Mouse (Mus musculus) erythroblast, adult 5-6 weeks (primary cell): ENCODE measurements around the gene Smoc1. TPM values are rescaled to one million over a fixed set of nuclear protein-coding genes. Genes with fewer than 3 reads are reported as not detected.

Experiments used
- ATAC-seq: replicated peaks from 2 replicates; pipeline ENCODE4 v1.8.0; 2016; ENCODE audit warnings: moderate number of reproducible peaks, mild to moderate bottlenecking, moderate TSS enrichment, inconsistent platforms; ENCODE audit not compliant: poor library complexity, low FRiP score, severe bottlenecking
- total RNA-seq, 2 experiments: library from RNA; stranded (forward) in 1 of 2; stranded (reverse) in 1 of 2; fragments of 150-400 nt in 1 of 2; fragments of 200-764, 138-1000 nt in 1 of 2; gene quantifications; 2 replicates each; pipeline versions ENCODE4 v1.2.3 to v1.2.4; 2015 to 2017; ENCODE audit warnings: low replicate concordance in 2 of 2

Gene Smoc1
- 1.0 TPM in 1 of 2 replicates, not detected in the other for total RNA-seq (2015; ENCODE audit: low replicate concordance)
- total RNA-seq (2017; ENCODE audit: low replicate concordance) = not detected in 2 replicates

DNA sequence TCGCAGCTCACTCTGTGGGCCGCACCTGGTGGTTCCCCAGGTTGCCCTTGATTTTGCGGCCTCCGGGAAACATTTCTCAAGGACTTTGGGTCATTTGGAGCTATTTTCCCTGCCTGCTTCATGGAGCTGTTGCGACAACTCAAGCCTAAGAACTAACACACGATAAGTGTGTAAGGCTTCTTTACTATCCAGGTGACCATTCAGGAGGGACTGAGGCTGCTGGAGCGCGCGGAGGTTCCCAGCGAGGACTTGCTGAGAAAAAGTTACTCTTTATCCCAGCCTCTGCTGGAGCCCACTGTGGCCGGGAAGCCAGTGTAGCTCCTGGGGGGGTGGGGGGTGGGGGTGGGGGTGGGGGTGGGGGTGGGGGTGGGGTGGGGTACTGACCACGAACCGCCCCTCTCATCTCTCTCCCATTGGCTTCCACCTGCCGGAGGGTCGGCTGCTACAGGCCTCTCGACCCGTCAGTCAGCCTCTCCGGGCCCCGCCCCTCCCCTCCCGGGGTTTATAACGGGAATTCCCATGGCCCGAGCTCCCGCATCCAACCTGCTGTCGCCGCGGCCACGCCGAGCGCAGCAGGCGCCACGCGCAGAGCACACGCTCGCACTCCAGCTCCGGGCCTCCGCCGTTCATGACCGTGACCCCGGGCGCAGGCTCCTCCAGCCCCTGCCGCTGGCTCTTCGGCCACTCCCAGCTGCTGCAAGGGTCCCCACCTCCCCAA is at the start of gene Smoc1:
Gene Smoc1, plus strand, starts transcription at position 532 of the 718 bp plus-strand sequence.
- no peak for ATAC-seq

DNA sequence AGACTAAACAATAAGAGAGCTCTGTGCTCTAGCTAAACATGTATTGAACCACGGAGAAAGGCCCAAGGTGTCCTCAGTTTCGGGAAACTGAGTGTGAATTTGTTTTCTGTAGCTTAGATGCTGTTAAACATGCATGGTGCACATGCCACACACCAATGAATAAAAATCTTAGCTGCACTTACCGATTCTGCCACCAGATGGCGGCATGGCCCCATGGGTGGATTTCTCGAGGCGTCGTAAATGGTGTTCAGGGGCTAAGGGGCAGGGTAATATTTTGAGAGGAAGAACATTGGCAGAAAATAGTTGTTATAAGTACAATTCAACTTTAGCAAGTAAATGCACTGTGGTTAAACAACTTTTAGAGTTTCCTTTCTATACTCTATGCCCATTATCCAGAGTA is 44.3 kb upstream of the Smoc1 start:
- peak; percentile 77 for ATAC-seq

DNA sequence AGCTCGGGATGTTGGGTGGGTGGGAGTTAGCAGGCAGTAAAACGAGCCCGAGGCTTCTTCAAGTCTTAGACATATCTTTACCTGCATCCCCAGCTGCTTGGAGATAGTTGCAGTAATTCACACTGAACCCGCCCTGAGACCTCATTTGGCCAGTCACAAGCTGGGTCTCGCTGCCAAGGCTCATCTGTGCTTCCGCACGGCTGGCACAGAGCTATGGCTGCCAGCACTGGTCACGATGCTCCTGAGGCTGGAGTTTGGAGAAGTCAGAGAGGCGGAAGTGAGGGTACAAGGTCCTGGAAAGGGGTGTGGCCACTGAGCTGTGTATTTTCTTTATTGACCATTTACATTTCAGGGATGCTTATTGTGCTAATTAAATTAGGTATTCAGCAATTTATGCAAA is 42.9 kb upstream of the Smoc1 start:
- no peak for ATAC-seq

DNA sequence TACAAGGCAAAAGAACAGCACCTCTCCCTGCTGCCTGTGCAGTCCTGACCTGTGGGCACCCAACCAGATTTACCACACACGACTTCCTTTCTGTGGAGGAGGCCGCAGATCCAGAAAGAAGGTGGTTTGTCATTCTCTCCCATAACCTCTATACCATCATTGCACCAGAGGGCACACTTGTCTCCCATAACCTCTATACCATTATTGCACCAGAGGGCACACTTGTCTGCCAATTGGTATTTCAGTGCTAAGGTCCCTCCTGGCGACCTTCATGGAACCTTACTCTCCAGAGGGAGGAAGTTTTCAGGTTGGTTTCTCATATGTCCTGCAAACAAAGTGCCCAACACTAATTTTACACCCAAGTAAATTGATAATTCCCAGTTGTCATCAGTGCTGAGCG is 40.0 kb upstream of the Smoc1 start:
- ATAC-seq = no peak

DNA sequence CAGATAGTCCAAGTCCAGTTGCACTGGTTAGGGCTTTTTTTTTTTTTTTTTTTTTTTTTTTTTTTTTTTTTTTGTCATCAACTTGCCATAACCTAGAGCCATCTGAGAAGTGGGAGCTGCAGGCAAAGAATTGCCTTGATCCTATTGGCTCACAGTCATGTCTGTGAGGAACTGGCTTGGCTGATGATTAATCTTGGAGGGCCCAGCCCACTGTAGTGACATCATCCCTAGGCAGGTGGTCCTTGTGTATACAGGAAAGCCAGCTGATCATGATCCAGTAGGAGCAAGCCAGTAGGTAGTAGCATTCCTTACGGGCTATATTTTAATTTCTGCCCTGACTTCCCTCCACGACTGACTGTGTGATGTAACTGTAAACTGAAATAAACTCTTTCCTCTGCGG is 38.3 kb upstream of the Smoc1 start:
- ATAC-seq = no peak

DNA sequence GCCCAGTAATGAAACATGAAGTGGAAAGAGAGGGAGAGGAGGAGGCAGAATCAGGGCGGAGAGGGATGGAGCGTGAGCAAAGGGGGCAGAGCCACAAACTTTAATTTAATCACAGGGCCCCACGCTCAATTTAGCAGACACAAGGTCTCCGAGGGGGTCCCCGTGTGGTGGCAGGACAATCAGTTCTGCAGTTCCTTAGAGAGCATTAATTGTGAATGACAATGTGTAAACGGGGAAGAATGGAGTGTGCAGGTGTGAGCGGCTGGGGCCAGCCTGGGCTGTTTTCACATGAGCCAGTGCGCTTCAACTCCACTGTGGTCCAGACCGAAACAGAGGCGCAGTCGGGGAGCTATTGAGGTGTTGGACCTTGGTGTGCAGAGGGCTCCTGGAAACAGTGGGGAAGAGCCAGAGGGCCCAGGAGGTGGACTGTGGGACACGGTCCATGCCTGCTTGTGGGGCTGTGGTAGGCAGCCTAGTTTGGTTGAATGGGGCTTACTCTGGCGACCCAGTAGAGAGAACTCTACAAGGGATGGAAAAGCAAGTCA is 35.6 kb upstream of the Smoc1 start:
- no peak for ATAC-seq

DNA sequence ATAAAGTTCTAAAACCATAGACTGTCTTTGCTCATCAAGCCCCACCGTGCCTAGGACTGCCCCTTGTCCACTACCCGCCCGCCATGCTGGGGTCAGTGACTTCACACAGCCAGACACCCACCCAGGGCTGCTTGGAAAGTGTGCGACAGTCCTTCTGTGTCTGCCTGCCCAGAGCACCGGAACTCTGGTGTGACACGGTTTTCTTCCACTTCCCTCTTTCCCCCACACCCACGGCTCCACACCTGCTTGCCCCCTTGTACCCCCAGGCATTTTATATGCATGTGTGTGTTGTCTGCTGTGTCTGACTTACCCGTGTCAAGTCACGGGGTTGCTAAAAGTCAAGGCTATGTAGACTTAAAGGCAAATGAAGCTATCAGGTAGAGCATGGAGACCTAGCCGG is 34.8 kb upstream of the Smoc1 start:
- no peak for ATAC-seq

DNA sequence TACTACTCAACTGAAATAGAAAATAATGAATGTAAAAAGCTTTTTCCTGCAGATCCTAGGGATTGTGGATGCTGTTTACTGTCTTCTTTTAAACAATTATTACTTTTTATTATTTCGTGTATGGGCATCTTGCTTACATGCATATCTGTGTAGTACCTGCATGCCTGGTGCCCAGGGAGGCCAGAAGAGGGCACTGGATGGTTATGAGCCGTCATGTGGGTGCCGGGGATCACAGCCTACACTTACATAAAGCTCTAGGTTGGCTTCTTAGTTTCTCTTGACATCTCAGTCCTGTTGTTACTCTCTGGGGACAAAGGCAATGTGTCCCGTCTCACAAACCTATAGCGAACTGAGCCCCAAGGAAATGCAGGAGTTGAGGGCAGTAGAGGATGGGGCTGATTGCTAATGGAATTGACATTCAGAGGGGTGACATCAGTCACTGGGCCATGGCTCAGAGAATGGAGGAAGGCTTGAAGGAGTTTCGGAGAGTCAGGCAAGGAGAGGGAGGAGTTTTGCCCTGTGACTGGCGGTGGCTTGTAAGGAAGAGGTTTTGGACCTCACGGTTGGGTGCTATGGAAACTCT is 34.0 kb upstream of the Smoc1 start:
- ATAC-seq = no peak

DNA sequence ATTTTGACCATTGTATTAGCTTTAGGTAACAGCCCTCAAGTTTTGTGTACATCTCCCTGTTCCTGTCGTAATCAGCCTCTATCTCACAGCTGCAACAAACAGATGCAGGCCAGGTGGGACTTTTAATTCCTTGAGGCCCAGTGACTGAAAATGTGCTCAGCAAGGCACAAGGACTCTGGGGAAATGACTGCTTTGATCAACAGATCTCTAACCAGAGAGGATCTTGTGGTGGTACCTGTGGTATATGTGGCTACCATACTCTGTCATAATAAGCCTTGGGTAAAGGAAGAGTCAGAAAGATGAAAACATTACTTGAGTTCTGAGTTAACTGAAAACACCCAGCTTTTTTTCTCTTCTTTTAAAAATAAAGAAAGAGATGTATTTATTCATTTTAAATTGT is 32.8 kb upstream of the Smoc1 start:
- no peak for ATAC-seq

DNA sequence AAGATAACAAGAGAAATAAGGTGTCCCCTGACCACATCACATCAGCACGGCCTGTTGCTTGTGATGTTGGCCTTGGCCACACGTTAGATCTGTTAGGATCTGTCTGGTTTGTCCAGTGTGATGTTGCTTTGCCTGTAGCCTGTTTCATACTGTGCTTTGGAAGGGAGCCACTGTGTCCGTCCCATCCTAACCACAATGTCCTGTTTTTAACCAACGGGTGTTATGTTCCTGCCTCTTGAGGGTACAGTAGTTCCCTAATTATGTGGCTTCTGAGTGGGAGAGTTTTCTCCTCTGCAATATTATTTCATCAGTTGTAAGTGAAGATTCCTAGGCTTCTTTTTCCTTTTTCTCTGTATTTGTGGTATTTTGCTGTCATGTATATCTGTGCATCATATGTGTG is 31.3 kb upstream of the Smoc1 start:
- no peak for ATAC-seq

DNA sequence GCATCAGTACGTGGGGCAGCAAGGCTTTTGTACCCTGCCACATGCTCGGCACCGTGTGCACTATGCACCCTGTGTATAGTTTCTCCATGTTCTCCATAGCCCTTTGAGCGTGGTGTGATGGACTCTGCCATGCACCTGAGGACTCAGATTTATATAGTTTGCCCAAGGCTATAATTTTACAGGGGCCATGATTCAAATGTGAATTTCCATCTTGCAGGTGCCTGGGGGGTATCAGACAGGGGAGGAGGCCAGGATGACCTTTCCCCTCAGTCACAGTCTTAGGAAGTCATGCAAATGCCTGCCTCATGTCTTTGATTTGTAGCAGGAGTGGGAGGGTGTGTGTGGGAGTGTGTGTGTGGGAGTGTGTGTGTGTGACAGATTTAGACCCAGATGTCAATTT is 29.0 kb upstream of the Smoc1 start:
- ATAC-seq = no peak

DNA sequence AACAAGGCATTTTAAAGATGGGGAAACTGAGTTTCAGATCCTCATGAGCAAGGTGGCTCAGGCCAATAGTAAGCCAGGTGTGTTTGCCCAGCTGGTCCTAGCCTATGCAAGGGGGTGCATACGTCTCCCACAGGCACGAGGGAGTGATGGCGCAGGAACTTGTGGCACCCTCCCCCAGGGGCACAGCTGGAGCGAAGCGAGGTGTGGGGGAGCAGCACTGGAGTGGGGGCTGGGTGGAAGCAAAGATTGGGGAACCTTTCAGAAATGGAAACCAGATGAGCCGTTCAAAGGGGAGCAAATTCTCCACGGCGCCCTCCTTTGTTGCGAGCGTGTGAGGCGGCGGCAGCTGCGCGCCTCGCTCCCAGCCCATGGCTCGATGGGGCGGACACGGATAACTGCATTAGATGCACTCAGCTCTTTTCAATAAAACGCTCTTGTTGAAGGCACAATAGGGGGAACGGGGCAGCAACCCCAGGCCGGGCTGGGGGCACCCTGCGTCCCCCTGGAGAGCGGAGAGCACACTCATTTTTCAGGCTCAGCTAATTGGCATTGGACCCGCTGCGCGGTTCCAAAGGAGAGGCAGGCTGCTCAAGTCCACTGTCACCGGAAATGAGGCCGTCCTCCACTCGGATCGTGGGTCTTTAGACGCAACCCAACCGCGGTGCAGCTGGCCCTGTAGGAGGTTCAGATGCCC is 27.9 kb upstream of the Smoc1 start:
- ATAC-seq = no peak

DNA sequence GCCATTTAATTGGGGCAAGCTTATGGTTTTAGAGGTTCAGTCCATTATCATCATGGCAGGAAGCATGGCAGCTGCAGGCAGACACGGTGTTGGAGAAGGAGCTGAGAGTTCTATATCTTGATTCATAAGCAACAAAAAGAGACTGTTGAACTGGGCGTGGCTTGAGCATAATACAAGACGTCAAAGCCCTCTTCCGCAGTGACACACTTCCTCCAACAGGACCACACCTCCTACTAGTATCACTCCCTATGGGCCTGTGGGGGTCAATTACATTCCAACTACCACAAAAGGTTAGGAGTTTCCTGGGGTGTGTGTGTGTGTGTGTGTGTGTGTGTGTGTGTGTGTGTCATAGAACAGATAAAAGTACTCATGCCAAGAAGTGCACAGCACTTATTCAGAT is 25.7 kb upstream of the Smoc1 start:
- no peak for ATAC-seq

DNA sequence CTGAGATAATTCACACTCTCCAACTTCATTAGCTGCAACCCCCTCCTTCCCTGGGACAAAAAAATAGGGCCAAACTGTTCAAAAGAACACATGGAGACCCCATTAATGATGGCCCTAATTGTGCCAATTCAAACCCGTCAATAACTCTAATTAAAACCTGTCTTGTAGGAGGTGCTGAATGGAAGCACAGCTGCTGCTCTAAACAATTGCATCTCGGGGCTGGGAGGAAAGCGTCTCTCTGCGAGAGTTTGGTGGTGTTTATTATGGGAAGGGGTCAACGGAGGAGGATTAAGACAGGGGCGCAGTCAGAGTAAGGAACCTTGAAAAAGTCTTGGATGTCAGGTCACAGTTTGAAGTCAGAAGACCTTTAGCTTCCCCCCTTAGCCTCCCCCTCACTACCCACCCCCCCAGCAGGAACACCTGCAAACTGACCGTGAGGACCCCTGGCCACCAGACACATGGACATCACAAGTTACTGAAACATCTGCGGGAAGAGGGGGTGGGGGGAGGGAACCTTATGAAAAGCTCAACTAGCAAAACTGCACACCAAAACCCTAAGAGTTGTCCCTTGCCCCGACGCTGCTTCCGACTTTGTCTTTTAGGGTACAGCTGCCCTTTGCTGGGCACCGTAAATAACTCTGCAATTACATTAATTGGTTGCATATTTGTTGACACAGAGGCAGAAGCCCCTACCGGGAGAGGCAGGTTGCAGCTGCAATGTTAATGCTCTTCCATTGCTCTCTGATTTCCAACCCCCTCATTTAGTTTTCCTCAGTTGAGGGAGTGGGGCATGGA is 23.6 kb upstream of the Smoc1 start:
- no peak for ATAC-seq

DNA sequence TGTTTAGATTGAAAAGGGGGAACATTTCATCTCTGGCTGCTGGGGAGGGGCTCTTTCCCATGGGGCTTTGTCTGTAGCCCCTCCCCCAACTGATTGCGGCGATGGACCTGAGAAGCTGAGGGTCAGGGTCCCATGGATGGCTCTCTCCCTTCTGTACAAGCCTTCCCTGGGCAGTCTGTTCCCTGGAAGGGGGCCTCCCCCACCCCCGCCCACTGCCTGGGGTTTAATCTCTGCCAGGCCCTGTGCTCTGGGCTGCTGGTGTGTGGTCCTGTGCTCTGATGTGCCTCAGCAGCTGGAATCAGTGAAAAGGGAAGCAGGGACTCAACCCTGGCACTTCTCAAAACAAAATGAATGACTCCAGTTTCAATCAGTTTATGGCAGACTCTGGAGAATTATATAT is 16.8 kb upstream of the Smoc1 start:
- no peak for ATAC-seq

DNA sequence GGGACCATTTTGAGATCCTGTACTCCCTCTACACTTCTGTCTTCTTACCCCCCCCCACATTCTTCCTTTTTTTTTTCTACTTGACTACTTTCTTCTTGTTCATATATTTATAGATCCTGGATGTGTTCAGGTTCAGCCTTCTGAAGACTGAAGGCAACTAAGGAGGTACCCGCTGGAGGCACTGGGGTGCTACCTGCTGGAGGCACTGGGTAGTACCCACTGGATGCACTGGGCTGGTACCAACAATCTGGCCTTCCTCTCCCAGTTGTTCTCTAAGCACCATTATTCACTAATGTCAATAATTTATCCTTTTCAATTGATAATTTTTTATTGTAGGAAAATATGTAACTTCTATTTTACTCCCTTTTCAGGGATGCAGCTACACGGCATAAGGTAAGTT is 14.6 kb upstream of the Smoc1 start:
- ATAC-seq = no peak

DNA sequence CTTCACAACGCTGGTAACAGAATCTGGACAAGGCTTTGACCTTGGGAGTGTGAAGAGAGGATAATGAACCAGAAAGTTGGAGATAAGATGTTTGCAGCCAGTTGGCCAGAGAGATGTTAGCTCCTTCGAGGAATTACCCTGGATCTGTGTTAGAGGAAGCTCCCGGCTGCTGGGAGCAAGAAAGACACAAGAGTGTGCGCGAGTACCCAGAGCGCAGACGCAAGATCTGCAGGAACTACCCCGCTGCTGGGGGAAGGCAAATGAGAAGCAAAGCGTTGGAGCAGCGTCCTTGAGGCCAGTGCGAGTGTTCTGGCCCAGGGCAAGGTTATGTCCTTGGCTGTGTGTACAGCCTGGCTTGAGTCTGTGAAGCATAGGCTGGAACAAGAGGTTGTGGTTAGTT is 13.1 kb upstream of the Smoc1 start:
- ATAC-seq = no peak

DNA sequence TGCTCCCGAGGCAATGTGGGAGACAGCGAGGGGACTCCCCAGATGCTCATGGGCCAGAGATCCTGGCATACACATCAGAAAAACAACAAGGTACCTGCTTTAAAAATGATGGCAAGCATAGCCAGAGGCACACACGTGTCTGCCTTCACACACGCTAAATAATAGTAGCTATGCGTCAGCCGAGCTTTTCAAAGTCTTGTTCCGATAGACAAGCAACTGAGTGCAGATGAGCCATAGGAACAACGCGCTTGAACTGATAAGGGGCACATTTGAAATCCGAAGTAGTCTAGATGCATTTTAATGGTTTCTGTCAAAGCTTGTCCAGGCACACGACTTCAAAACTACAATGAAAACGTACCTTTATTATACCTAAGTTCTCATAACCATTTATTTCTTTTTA is 9.0 kb upstream of the Smoc1 start:
- ATAC-seq = no peak

DNA sequence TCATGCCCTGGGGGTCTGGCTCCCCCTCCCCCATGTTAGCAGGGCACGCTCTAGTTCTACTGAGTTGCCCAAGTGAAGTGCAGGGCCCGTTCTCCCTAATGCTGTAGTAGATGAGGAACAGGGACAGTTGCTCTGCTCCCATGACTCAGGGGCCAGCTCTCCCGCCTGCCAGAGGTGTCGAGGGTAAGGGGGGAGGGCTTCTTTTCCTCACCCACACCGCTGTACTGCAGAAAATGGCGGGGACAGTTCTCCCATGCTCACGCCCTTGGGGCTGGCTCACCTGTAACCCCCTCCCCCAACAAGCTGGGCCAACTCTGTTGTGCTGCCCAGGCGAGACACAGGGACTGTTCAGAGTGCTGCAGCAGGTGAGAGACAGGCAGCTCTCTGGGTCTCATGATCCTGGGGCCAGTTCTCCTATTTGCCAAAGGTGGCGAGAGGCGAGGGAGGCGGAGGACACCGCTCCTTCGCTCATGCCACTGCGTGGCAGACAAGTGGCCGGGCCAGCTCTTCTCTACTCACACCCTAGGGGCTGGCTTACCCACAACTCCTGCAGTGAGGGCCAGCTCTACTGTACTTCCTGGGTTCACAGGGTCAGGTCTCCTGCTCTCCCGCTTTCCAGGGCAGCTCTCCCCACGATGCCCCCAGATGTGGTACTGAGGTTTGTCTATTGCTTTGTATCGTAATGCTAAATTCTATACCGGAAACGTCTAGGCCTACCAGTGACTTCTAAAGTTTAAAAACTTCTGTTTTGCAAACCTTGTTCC is 7.9 kb upstream of the Smoc1 start:
- ATAC-seq = no peak
